Mouse (Mus musculus): ENCODE data around the gene Fbxo2.
"Not testable (repeated sequence)": the region's sequence is repeated elsewhere in the genome, so short reads cannot be mapped to it uniquely, and the experiment has no call there.

The Fbxo2 gene

DNA sequence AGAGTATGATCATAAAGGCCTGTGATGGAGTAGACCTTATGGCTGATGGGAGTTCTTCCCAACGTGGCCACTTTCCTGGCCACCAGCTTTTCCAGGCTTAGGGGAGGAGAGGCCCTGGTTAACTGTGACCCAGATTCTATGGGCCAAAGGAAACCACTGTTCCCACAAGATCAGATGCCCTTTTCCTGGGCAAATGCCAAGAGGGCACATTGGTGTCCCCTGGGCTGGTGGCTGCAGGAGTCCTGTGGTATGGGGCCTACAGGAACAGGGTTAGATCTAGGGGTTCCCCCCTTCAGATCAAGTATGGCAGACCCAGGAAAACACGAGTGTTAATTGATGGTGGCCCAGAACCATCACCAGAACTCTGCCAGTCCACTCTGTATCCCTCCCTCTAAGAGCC, 12.7 kb upstream of the Fbxo2 start:
- no peak for DNase-seq

DNA sequence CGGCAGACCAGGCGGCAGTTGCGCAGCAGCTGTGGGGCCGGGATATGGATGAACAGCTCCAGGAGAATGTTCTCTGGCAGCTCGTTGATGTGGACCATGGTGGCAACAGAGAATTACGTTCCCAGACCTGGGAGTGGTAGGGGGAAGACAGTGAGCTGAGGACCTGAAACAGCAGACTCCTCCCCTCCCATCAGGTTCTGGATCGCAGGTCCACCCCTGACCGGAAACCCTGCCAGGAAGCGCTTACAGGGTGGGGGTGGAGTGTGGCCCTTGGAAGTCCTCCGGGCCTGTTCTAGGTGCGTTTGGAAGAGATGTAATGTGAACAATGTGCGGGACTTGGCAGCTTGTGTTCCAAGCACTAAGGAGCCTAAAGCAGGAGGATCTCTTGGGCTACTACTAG, 10.9 kb upstream of the Fbxo2 start:
- DNase-seq, result peak in 1 of 2 experiments; percentile 38

DNA sequence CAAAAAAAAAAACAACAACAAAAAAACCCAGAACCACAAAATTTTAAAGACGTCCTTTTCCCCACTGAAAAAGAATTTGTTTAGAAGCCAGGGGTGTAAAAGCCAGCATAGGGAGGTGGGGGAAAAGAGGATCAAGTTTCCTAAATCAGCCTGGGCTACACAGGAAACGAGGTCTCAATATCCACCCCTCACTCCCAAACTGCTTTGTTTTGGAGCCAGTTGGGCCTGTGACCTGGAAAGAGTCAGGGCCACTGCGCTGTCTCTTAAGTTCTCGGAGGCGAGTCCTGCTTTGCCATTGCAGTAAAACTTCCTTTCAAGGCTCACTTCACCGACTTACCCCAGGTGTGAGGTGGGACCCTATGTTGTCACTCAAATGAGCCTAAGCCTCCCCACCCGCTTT, 10.2 kb upstream of the Fbxo2 start:
- DNase-seq, result no peak

DNA sequence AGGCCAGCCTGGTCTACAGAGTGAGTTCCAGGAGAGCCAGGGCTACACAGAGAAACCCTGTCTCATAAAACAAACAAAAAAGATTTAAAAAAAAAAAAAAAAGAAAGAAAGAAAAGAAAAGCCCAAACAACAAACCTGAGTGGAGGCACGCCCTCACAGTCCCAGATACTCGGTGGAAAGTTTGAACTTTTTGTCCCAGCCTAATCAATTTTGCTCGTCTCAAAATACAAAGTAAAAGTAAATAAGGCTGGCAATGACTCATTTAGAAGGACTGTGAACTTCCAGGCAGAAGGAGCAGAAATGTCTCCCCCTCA, 9.5 kb upstream of the Fbxo2 start:
- DNase-seq, result no peak

DNA sequence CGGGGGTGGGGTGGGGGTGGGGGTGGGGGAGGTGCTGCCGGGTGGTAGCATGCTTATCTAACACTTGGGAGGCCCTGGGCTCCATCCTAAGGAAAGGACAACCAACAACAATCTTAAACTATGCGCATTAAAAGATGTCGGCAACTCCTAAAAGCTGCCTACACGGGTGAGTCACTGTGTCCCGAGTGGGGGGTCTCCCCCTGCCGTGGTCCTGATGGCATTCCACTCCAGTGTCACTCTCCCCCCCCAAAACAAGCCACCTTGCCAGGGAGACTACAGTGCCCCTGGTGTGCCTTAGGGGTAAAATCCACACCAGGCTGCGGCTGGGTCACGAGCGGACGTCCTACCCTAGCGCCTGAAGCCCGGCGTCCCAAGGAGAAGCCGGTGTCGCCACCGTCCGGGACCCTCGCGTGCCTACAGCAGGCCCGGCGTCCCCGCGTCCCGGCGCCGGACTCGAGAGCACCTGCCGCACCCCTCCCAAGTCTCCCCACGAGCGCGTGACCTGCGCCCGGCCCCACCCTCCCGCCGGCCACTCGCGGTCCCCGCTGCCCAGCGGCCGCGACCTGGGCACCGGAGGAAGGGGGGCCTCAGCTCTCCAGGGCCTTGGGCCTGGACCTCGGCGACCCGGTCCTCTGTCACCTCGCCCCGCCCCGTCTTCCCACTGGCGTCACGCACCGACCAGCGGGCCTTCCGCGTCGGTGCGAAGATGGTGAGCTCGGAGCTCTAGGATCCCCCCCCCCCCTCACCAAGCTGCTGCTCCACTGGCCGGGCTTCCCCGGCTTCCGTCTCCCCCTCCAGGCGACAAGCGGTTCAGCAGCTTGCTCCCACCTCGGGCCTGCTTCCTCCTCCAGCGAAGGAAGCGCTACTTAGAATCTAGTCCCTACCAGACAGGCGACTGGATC, 8.9 kb upstream of the Fbxo2 start, which contains the start of gene Fbxo6:
TSS of gene Fbxo6 (minus strand) at position 874 of the 902 bp plus-strand sequence.
- peak; percentile 90 to 94 for DNase-seq

DNA sequence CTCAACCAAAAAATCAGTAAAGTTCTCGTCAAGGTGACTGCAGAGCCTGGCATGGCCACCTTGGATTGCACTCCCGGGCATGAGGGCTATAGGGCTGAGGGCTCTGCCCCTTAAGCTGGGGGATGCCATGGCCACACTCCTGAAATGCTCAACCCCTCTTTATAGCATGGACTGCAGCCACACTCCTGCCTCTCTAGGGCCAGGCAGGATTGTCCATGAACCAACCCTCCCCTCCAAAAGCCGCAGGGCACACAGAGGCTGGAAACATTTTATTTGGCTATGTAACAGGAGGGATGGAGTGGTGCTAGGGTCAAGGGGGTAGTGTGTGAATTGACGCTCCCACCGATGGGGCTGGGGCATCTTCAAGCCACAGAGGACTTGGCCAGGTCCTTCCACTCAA, 7.9 kb upstream of the Fbxo2 start:
- no peak for DNase-seq

DNA sequence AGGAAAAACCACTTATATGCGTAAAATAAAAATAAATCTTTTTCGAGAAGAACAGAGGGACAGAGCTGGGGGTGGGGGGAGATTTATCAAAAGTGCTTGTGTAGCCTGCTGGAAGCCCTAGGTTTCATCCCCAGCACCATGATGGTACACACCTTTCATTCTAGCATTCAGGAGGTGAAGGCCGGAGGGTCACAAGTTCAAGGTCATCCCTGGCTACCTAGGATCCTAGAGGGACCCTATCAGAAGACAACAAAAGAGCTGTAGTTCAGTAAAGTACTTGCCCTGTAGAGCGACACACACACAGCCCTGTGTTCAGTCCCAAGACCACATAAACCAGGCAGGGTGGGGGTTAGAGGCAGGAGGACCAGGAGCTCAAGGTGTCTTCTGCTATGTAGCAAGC, 6.4 kb upstream of the Fbxo2 start:
- DNase-seq, result no peak

DNA sequence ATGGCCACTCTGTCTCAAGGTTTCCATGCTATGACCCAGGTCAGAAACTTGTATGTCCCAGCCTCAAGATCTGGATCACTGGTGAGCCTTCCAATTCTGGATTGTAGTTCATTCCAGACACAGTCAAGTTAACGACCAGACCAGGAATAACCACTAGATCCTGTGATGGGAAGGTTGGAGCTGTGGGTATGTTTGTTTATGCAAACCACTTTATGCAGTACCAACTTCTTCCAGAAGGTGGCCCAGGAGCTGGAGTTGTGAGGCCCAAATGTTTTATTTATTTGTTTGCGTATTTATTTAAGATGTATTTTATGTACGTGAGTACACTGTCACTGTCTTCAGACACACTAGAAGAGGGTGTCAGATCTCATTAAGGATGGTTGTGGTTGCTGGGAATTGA, 5.4 kb upstream of the Fbxo2 start:
- peak; percentile 51 to 82 for DNase-seq

DNA sequence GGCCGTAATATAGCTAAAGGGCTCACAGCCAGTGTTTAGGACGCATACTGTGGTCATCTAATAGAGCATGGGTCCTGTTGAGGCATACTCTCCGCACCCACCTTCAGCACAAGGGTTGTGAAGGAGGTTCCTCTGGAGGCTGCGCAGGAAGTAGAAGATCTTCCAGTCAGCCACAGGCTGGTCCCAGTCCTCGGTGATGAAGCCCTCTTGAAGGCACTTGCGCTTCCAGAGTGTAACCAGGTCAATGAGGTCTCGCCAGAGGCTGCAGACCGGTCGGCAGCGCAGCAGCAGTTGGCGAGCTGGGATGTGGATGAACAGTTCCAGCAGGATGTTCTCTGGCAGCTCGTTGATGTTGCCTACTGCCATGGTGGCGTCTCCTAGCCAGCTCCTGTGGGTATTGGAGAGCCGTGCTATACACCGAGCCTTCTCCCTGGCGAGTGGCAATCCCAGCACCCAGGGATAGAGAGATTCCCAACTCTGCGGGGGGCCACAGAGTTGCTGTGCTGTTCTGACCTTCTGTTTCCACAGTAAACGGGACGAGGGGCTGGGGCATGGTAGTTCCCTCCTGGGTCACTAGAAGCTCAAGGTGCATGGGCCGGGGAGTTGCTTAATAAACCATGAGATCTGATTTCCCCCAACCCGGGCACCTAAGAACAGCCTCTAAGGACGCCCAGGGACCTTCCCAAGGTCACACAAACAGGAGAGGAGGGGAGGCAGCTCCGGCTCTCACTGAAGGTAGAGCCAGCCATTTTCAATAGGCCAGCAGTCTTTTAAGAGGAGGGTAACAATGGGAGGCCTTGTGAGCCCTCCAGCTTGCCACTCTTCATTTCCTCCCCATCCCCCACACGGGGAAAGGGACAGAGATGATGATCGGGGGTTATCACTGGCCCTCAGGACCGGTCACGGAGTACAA, 1.7 kb upstream of the Fbxo2 start:
- DNase-seq, result peak; percentile 14 to 36

DNA sequence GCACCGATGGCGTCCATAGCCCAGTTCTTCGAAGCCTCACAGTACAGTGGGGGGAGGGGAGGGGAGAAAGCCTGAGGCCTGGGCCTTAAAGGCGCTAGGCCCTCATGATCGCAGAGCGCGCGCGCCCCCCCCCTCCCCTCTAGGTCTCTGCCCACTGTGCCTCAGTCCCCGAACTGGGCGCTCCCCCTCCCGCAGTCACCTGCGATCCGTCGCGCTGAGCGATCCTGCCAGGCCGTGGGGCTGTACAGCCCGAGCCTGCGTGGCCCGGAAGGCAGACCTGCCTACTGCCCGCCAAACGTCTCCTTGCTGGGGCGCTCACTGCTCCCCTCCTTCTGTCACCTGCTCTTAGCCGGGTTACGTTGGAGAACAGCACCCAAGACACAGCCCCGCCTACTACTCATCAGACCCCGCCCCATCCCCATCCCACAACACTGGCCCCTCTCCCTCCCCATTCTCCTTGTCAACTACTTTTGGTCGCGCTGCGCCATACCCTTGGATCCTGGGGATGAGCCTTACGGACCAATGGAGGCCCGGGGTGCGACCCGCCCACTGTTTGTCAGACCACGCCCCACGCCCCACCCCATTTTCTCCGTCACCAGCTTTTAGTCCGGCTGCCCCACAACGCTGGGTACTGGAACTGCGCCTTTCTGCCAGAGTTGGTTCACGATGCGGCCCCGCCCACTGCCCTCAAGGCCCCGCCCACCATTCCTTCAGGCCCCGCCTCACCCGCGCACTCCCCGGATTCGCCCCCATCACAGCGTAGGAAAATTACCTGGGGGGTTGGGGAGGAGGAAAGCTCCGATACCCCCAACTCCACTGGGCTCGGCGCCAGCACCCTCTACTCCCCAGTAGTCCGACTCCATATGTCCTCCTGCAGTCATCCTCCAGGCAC, 631 bp upstream of the Fbxo2 start:
- DNase-seq, result peak; percentile 97 to 98

DNA sequence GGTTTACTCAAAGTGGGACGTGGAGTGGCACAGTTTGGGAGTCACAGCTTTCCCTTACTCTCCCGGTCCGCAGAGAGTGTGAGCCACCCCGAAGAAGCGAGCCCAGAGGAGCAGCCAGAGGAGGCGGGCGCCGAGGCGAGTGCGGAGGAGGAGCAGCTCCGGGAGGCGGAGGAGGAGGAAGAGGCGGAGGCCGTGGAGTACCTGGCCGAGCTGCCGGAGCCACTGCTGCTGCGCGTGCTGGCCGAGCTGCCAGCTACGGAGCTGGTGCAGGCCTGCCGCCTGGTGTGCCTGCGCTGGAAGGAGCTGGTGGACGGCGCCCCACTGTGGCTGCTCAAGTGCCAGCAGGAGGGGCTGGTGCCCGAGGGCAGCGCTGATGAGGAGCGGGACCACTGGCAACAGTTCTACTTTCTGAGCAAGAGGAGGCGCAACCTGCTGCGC, 3.6 kb downstream of the Fbxo2 start:
- peak; percentile 91 for DNase-seq

DNA sequence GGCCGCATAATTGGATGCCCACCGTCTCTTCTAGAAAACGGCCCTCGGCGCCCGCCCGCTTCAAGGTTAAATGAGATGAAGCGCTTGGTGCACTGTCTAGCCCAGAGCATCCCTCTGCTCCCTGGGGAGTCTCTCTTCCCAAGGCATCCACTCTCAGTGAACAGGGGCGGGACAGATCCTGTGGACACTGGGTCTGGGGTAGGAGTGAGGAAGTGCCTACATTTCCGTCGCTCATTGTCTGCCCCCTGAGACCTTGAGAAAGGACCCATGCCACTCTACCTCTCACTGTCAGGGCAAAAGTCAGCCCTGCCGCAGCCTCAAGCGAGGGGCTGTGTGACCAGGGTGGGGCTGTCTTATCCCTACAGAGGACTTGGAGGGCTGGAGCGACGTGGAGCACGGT, 4.0 kb downstream of the Fbxo2 start:
- DNase-seq, result no peak

DNA sequence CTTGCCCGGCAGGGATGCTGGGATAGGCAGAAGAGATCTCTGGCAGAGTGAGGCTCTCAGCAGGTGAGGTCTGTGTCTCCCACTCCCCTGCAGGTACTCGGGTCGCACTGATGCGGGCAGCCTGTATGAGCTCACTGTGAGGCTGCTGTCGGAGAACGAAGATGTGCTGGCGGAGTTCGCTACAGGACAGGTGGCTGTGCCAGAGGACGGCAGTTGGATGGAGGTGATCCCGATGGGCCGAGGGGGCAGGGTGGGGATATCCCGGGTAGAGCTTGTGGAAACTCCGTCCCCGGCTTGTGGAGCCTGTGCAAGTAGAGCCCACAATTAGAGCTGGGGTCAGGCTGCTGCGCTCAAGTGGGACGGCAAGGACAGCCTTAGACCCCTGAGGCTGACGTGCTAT, 5.1 kb downstream of the Fbxo2 start:
- DNase-seq, result no peak

DNA sequence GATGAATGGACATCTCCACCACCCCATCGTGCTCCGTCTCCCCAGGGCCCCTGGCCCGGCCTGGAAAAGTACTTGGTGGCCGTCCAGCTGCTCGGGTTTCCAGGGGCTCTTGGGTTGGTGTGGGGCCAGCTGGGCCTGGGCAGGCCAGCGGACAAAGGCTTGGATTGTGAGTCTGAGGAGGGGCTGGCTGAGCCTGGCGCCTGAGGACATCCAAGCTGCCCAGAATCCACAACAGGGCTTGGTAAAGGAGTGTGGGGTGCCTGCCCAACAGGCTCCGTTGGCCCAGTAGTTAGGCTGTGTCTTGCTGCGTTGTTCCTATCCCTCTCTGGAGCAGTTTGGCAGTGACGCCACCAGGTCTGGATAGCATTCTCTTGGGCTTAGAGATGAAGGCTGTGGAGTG, 6.0 kb downstream of the Fbxo2 start:
- no peak for DNase-seq

DNA sequence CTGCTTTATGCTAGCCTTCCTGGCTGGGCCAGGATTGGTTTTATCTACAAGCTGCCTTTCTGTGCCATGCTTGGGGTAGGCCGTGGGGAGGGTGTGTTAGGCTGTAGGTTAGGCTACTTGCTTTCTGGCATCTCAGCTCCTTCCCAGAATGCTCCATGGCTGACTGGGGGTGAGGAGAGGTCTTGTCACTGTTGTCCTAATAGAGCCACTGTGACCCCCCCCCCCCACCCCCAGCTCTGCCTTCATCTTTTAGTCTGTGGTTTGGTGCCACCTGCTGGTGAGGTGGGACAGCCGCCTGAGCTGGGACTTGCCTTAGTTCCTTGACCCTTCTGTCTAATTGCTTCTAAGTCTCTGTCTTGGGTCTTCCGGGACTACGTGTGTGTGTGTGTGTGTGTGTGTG, 6.6 kb downstream of the Fbxo2 start:
- DNase-seq, result peak; percentile 73 to 90

DNA sequence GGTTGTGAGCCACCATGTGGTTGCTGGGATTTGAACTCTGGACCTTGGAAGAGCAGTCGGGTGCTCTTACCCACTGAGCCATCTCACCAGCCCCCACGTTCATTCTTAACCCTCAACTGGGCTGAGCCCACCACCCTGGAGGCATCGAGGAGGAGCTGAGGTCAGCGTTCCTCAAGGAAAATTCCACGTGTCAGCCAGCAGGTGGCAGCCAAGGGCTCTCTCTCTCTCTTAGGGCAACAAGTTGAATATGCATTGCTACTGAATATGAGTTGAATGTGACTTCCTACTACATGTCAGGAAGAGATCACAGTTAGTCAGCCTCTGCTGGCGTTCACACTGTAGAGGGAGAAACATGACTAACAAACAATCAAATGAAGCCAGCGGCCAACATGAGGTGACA, 7.9 kb downstream of the Fbxo2 start:
- DNase-seq, result peak; percentile 35 to 85

DNA sequence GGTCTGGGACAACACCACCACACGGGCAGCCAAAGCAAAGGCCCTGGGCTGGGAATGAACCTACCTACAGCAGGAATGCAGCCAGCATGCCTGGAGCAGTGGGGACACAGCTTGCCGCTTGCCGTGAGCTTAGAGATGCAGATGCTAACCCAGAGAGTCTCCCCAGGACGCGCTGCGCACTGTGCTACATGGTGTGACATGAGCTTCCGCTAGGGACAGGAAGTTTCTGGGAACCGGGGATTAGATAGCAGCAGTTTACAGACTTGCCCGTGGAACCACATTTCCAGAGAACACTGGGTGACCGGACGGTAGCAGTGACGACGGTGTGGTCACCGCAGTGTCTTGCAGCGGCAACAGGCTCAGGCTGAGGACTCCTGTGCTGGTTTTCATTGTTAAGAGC, 9.2 kb downstream of the Fbxo2 start:
- no peak for DNase-seq

DNA sequence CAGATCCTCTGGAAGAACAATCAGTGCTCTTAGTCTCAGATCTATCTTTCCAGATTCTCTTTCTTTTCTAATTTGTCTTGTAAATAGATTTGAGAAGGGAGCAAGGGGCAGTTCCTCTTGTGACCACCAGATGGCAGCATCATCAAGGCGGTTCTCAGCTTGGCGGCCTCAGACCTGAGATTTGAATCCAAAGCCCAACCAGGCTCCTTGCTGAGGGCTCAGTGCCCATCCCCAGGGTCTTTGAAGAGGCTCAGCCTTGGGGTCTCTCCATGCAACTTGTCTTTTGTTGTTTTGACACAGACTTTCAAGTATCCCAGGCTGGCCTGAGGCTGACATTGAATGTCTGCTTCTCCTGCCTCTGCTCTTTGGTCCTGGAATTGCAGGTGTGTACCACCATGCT, 10.4 kb downstream of the Fbxo2 start:
- DNase-seq, result peak; percentile 23 to 70

DNA sequence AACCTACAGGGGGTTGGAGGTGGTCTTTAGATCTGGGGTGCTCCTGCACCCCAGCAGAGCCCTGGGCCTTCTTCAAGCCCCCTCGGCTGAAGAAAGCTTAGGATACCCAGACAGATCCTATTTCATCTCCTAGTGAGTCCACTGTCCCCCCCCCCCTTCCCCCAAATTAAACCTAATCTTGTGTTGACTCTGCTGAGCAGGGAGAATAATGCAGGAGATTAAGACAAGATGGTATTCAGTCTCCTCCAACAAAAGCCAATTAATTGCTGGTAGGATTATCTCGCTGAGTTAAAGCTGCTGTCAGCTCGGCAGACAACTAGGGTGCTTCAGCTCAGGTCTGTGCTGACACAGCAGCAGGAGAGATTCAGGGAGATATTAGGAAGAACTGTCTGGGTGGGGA, 10.8 kb downstream of the Fbxo2 start:
- DNase-seq, result no peak

DNA sequence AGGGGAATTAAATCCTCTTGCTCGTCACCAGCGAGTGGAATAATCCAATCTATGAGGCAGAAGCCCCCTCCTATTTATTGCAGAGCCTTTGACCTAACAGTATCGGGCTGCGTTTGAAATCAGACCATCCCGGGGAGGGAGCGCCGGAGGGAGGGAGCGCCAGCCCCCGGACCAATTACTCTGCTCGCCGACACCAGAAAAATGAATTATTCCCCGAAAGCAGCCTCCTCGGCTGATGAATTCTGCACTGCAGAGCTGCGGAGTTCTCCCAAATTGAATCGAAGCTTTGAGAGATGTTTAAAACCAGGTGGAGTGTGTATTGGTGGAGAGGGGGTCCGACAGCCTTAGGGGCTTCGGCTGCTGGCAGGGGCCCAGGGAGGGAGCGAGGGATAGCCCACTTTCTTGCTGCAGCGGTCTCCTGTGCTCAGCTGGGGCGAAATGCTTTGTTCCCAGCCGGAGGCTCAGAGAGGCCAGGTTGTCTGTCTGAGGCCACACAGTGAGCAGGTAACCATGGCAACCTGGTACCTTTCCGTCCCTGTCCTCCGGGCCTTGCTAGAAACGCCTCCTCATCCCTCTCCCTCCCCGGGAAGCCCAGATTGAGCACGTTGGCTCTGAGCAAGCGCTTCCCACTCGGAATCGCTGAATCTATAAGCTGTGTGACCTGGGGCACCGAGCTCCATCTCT, 13.5 kb downstream of the Fbxo2 start:
- no peak for DNase-seq

DNA sequence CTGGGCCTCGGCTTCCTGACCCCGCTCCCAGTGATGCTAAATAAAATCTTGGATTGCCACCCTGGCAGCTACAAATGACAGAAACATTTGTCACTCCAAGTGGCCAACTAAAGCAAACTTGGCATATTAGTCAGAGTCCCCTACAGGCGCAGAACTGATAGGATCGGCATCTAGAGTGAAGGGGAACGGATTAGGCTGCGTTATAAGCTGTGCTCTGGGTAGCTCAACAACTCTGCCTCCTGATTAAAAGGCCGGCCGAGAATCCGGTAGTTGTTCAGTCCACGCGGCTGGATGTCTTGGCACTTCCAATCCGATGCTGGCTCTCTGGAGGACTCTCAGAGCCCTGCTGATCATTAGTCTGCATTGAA, 14.1 kb downstream of the Fbxo2 start:
- DNase-seq, result no peak

DNA sequence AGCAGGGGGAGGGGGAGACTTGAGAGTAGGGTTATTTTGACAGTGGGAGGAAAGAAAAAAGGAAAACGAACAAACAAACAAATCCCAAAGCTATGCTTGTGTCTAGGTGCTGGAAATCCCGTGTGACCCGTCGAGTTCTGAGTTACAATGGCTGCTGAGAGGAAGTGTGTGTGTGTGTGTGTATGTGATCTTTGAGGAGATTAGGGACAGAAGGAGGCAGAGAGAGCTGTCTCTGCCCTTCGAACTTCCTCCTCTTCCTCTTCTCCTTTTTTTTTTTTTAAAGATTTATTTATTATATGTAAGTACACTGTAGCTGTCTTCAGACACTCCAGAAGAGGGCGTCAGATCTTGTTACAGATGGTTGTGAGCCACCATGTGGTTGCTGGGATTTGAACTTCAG, 16.2 kb downstream of the Fbxo2 start:
- not testable (repeated sequence) for DNase-seq
